8 mouse cellular contexts compared by ENCODE assay signal in genomic region chr5:92674859-92675573, GRCm38 (mm10). TPM values are rescaled to one million over a fixed set of nuclear protein-coding genes. Genes with fewer than 3 reads are reported as not detected.
DNase-seq lines count a peak whose midpoint lies in the region; ATAC-seq and TF ChIP-seq lines count a peak whose summit lies in the region.

Gene Ccdc158 (minus strand): TSS chr5:92675271.

- ATAC-seq in intestine, postnatal 0 days = peak; percentile 91
- peak; percentile 90 for ATAC-seq in limb, embryonic 11.5 days (ENCODE audit: insufficient number of reproducible peaks, low FRiP score, low TSS enrichment, low read depth)
- peak; percentile 93 for ATAC-seq in midbrain, embryonic 12.5 days (ENCODE audit: low FRiP score, low read depth)

- no peaks in the 10 kb centered on the region for H3K36me3 ChIP-seq in intestine, postnatal 0 days (ENCODE audit: control insufficient read depth, insufficient read depth)
- H3K36me3 ChIP-seq in limb, embryonic 11.5 days (ENCODE audit: control insufficient read depth, insufficient read depth, low read length) = no peaks in the 10 kb centered on the region
- H3K36me3 ChIP-seq in midbrain, embryonic 12.5 days = no peaks in the 10 kb centered on the region

- no peaks in the 10 kb centered on the region for H3K27me3 ChIP-seq in intestine, postnatal 0 days (replicated peaks; ENCODE audit: control insufficient read depth, insufficient read depth, low read length)
- no peaks in the 10 kb centered on the region for H3K27me3 ChIP-seq in limb, embryonic 11.5 days (ENCODE audit: control insufficient read depth, insufficient read depth, low read length)
- H3K27me3 ChIP-seq in midbrain, embryonic 12.5 days = no peaks in the 10 kb centered on the region; the same call in 1 of the 2 replicates

- peak within 1 kb of the TSS; percentile 28; the same call in 1 of the 2 replicates for H3K27ac ChIP-seq in intestine, postnatal 0 days (ENCODE audit: low read depth, low read length)
- H3K27ac ChIP-seq in limb, embryonic 11.5 days (replicated peaks; ENCODE audit: low read depth, low read length) = no peak within 1 kb of the TSS
- peak within 1 kb of the TSS; percentile 56; the same call in 1 of the 2 replicates for H3K27ac ChIP-seq in midbrain, embryonic 12.5 days (replicated peaks)

- peak within 1 kb of the TSS; percentile 72 for H3K4me2 ChIP-seq in intestine, postnatal 0 days (replicated peaks; ENCODE audit: low read depth)
- H3K4me2 ChIP-seq in limb, embryonic 11.5 days (ENCODE audit: low read depth, severe bottlenecking) = peak within 1 kb of the TSS; percentile 61
- peak within 1 kb of the TSS; percentile 75 for H3K4me2 ChIP-seq in midbrain, embryonic 12.5 days (replicated peaks)

- H3K9ac ChIP-seq in intestine, postnatal 0 days (ENCODE audit: low read depth, low read length) = no peak within 1 kb of the TSS
- peak within 1 kb of the TSS; percentile 44 for H3K9ac ChIP-seq in limb, embryonic 11.5 days (ENCODE audit: low read length)
- peak within 1 kb of the TSS; percentile 47; the same call in 1 of the 2 replicates for H3K9ac ChIP-seq in midbrain, embryonic 12.5 days (replicated peaks)

- WGBS in intestine, postnatal 0 days = 13% methylated on average over 48 of the region's 55 CpGs
- 15% methylated on average over 47 of the region's 55 CpGs for WGBS in limb, embryonic 11.5 days
- 19% methylated on average over 34 of the region's 55 CpGs for whole genome bisulfite sequencing in midbrain, embryonic 12.5 days

- no peak for TF ChIP-seq CTCF in intestine, postnatal 0 days (IDR thresholded peaks at IDR 0.05; ENCODE audit: low read depth)

- H3K4me3 ChIP-seq in intestine, postnatal 0 days (ENCODE audit: low read depth, low read length) = peak within 1 kb of the TSS; percentile 36
- H3K4me3 ChIP-seq in limb, embryonic 11.5 days (ENCODE audit: low read depth, low read length) = peak within 1 kb of the TSS; percentile 39
- peak within 1 kb of the TSS; percentile 45 for H3K4me3 ChIP-seq in midbrain, embryonic 12.5 days

- H3K9me3 ChIP-seq in intestine, postnatal 0 days (ENCODE audit: control insufficient read depth) = no peaks in the 10 kb centered on the region
- H3K9me3 ChIP-seq in limb, embryonic 11.5 days (ENCODE audit: control insufficient read depth, low read length) = no peaks in the 10 kb centered on the region
- H3K9me3 ChIP-seq in midbrain, embryonic 12.5 days = no peaks in the 10 kb centered on the region

- H3K4me1 ChIP-seq in intestine, postnatal 0 days (replicated peaks; ENCODE audit: control insufficient read depth, insufficient read depth, low read length) = no peaks in the 10 kb centered on the region; the same call in 1 of the 2 replicates
- no peaks in the 10 kb centered on the region; the same call in 1 of the 2 replicates for H3K4me1 ChIP-seq in limb, embryonic 11.5 days (ENCODE audit: control insufficient read depth, insufficient read depth, low read length)
- peaks cover 7% of the 10 kb centered on the region for H3K4me1 ChIP-seq in midbrain, embryonic 12.5 days

- peak; percentile 55 to 60 for DNase-seq in adrenal gland, adult 18-20 months (ENCODE audit: low spot score in 2 of 2)
- DNase-seq in embryo, embryonic 11.5 days (ENCODE audit: low read depth, low spot score) = peak; percentile 81
- peak; percentile 95 for DNase-seq in heart, adult 11 months
- DNase-seq in limb, embryonic 11.5 days (ENCODE audit: low spot score) = peak; percentile 91
- DNase-seq in right cerebral cortex, postnatal 4 days = peak; percentile 73
- peak; percentile 66 to 74 for DNase-seq in urinary bladder, postnatal 36 days (ENCODE audit: low spot score in 2 of 2)

RNA-seq across cellular contexts. Expression of gene Ccdc158, which starts in this region (rescaled TPM):
- under 1 TPM; 0.63 to 0.67 TPM for total RNA-seq in adrenal gland, adult 18-20 months (2021)
- 0.29 and 0.39 TPM in 2 replicates for polyA plus RNA-seq in intestine, postnatal 0 days (2015; fragmentation: Nextera tagmentation; extraction: Ambion mirVana)
- polyA plus RNA-seq in limb, embryonic 11.5 days (2014; fragmentation: Nextera tagmentation; extraction: Ambion mirVana) = 0.62 and 0.69 TPM in 2 replicates
- 0.43 and 0.47 TPM in 2 replicates for polyA plus RNA-seq in midbrain, embryonic 12.5 days (2016; fragmentation: Nextera tagmentation; extraction: Ambion mirVana)

Comparison
In these comparisons a context has a peak if more than half of its experiments do, and no peak if none do; other contexts are left out.
1. Peak in DNase-seq in adrenal gland, adult 18-20 months; RNA of the gene not detected or under 1 TPM.
2. Peak in ATAC-seq, H3K4me3 ChIP-seq, H3K27ac ChIP-seq and H3K4me2 ChIP-seq in intestine, postnatal 0 days; RNA of the gene not detected or under 1 TPM.
3. Peak in DNase-seq, ATAC-seq, H3K4me3 ChIP-seq, H3K9ac ChIP-seq and H3K4me2 ChIP-seq in limb, embryonic 11.5 days; RNA of the gene not detected or under 1 TPM.
4. Peak in ATAC-seq, H3K4me3 ChIP-seq, H3K27ac ChIP-seq, H3K9ac ChIP-seq and H3K4me2 ChIP-seq in midbrain, embryonic 12.5 days; RNA of the gene not detected or under 1 TPM.